Mouse (Mus musculus) CH12.LX (cell line): Measurements from ENCODE around the gene Nyap1. TPM values are rescaled to one million over a fixed set of nuclear protein-coding genes. Genes with fewer than 3 reads are reported as not detected.
"Not testable (repeated sequence)": the region's sequence is repeated elsewhere in the genome, so short reads cannot be mapped to it uniquely, and the experiment has no call there.

ENCODE experiments used
- DNase-seq: peaks from one replicate; pipeline ENCODE4 v3.0.0-alpha.2; 2013; ENCODE audit errors: extremely low read depth
- H3K27ac ChIP-seq: 2 replicates; pipeline ENCODE4 v1.5.1; 2012; ENCODE audit warnings: low read depth, mild to moderate bottlenecking, control low read depth, moderate library complexity; ENCODE audit not compliant: insufficient read depth
- H3K27me3 ChIP-seq: replicated peaks from 2 replicates; pipeline ENCODE3; 2012; ENCODE audit warnings: inconsistent platforms
- H3K36me3 ChIP-seq, 2 experiments: replicated peaks in 1 of 2; 2 replicates each; pipeline versions ENCODE3 to v1.6.1; 2012; ENCODE audit warnings: inconsistent platforms in 1 of 2, low read length in 1 of 2, mild to moderate bottlenecking in 1 of 2, mixed read lengths in 1 of 2, moderate library complexity in 1 of 2; ENCODE audit not compliant: control insufficient read depth in 1 of 2, insufficient read depth in 1 of 2
- H3K4me1 ChIP-seq, 2 experiments: 2 replicates each; pipeline ENCODE4 v1.6.1; 2012; ENCODE audit warnings: inconsistent platforms in 1 of 2, moderate library complexity in 1 of 2; ENCODE audit not compliant: insufficient read depth in 2 of 2, control insufficient read depth in 1 of 2
- H3K4me2 ChIP-seq: 2 replicates; pipeline ENCODE4 v1.6.1; 2012; ENCODE audit warnings: low read depth, mild to moderate bottlenecking, control low read depth; ENCODE audit not compliant: poor library complexity, insufficient read depth, severe bottlenecking
- H3K4me3 ChIP-seq, 3 experiments: fragments of 150-350 bp in 1 of 3; sonication (generic) in 1 of 3; replicated peaks in 1 of 3; 2 replicates each; pipeline versions ENCODE3 to v1.5.1; 2011 to 2012; ENCODE audit warnings: low read depth in 2 of 3, low read length in 2 of 3, mild to moderate bottlenecking in 2 of 3, moderate library complexity in 2 of 3, control low read depth in 1 of 3, improper control_type of control experiment in 1 of 3, inconsistent platforms in 1 of 3, mixed read lengths in 1 of 3; ENCODE audit not compliant: poor library complexity in 1 of 3
- H3K79me2 ChIP-seq: replicated peaks from 2 replicates; pipeline ENCODE4 v1.6.1; 2012; ENCODE audit warnings: mild to moderate bottlenecking, moderate library complexity; ENCODE audit not compliant: control insufficient read depth, poor library complexity, insufficient read depth, severe bottlenecking; ENCODE audit errors: extremely low read depth
- H3K9ac ChIP-seq: 2 replicates; pipeline ENCODE4 v1.6.1; 2012; ENCODE audit warnings: low read depth, mild to moderate bottlenecking, control low read depth, moderate library complexity; ENCODE audit not compliant: insufficient read depth
- H3K9me3 ChIP-seq: replicated peaks from 2 replicates; pipeline ENCODE3; 2012; ENCODE audit warnings: low read length, inconsistent platforms, mixed read lengths
- BHLHE40 ChIP-seq: IDR thresholded peaks from 2 replicates; pipeline ENCODE4 v1.6.1; 2011; ENCODE audit warnings: mild to moderate bottlenecking, low read depth, low read length, improper control_type of control experiment
- CHD2 ChIP-seq: IDR thresholded peaks from 2 replicates; pipeline ENCODE4 v1.6.1; 2011; ENCODE audit warnings: low read length, improper control_type of control experiment
- ELF1 ChIP-seq: IDR thresholded peaks from 2 replicates; pipeline ENCODE4 v1.6.1; 2014; ENCODE audit warnings: low read depth, mild to moderate bottlenecking, inconsistent platforms, low read length, improper control_type of control experiment
- EP300 ChIP-seq: IDR thresholded peaks from 2 replicates; pipeline ENCODE4 v1.6.1; 2011; ENCODE audit warnings: low read length, improper control_type of control experiment
- ETS1 ChIP-seq: conservative IDR thresholded peaks from 2 replicates; pipeline ENCODE4 v1.6.1; 2012; ENCODE audit warnings: low read depth, mild to moderate bottlenecking, inconsistent platforms, low read length, improper control_type of control experiment, moderate library complexity
- HCFC1 ChIP-seq: IDR thresholded peaks from 2 replicates; pipeline ENCODE4 v1.6.1; 2012; ENCODE audit warnings: low read depth, mild to moderate bottlenecking, inconsistent platforms, low read length, improper control_type of control experiment
- IRF4 ChIP-seq: IDR thresholded peaks from 2 replicates; pipeline ENCODE4 v1.6.1; 2014; ENCODE audit warnings: low read depth, mild to moderate bottlenecking, inconsistent platforms, low read length, improper control_type of control experiment
- MAFK ChIP-seq: IDR thresholded peaks from 2 replicates; pipeline ENCODE4 v1.6.1; 2011; ENCODE audit warnings: low read length, improper control_type of control experiment; ENCODE audit not compliant: insufficient replicate concordance
- MEF2A ChIP-seq: IDR thresholded peaks from 2 replicates; pipeline ENCODE4 v1.6.1; 2014; ENCODE audit warnings: low read depth, mild to moderate bottlenecking, inconsistent platforms, low read length, improper control_type of control experiment, borderline replicate concordance
- NRF1 ChIP-seq: IDR thresholded peaks from 2 replicates; pipeline ENCODE4 v1.6.1; 2014; ENCODE audit warnings: low read depth, mild to moderate bottlenecking, inconsistent platforms, low read length, improper control_type of control experiment, moderate library complexity
- POLR2A ChIP-seq: IDR thresholded peaks from 2 replicates; pipeline ENCODE4 v1.6.1; 2011; ENCODE audit warnings: low read depth, mild to moderate bottlenecking, improper control_type of control experiment, low read length
- POLR2AphosphoS2 ChIP-seq: IDR thresholded peaks from 2 replicates; pipeline ENCODE4 v1.6.1; 2011; ENCODE audit warnings: low read depth, low read length, improper control_type of control experiment
- RAD21 ChIP-seq: IDR thresholded peaks from 2 replicates; pipeline ENCODE4 v1.6.1; 2011; ENCODE audit warnings: low read depth, mild to moderate bottlenecking, low read length, improper control_type of control experiment, moderate library complexity
- TCF12 ChIP-seq: IDR thresholded peaks from 2 replicates; pipeline ENCODE4 v1.6.1; 2014; ENCODE audit warnings: low read depth, mild to moderate bottlenecking, inconsistent platforms, low read length, improper control_type of control experiment
- ZNF384 ChIP-seq: IDR thresholded peaks from 2 replicates; pipeline ENCODE4 v1.6.1; 2012; ENCODE audit warnings: low read depth, low read length, improper control_type of control experiment, inconsistent platforms
- dilution Hi-C: fragments of 300-500 bp; cut with MboI; formaldehyde crosslinking; loops from 2 replicates; pipeline ENCODE4 v1.14.3; 2020; ENCODE audit warnings: low sequenced_read_pairs; ENCODE audit not compliant: extremely low pct_unique_long_range_greater_than_20kb, extremely low pct_ligation_motif_present
- in situ Hi-C: fragments of 300-500 bp; cut with MboI; formaldehyde crosslinking; loops from 3 replicates; pipeline ENCODE4 v1.14.3; 2019; ENCODE audit warnings: low sequenced_read_pairs, low pct_ligation_motif_present, low pct_unique_long_range_greater_than_20kb, mixed read lengths
- polyA plus RNA-seq: library from polyadenylated mRNA; unstranded; fragments of >175 nt; gene quantifications from 2 replicates; pipeline ENCODE4 v1.2.1, GENCODE M21; 2012; ENCODE audit warnings: low read depth; ENCODE audit not compliant: insufficient read length
- total RNA-seq, 2 experiments: library from RNA; depleted of rRNA; stranded (reverse); fragments of 300-350 nt in 1 of 2; fragments of >200 nt in 1 of 2; gene quantifications; 2 replicates each; pipeline ENCODE4 v1.2.3; 2012 to 2014

Gene Nyap1
- total and polyA plus RNA-seq, 3 experiments, result 0.28 to 1.4 (median 0.43) TPM

- Histone ChIP-seq H3K79me2 (no peaks in the 10 kb centered on the region), H3K9me3 (no peaks in the 10 kb centered on the region), H3K36me3 (no peaks in the 10 kb centered on the region), H3K4me2 (0 out of 2 replicates have a peak overlapping the region, but pooled peaks have one; percentile 10), H3K27me3 (no peaks in the 10 kb centered on the region), H3K27ac (no peak overlapping the region), H3K9ac (no peak overlapping the region), H3K4me1 (peaks cover 16 to 38% of the 10 kb centered on the region in 2 experiments), H3K4me3 (no peak overlapping the region)
- in situ Hi-C loops (no loop called here), dilution Hi-C loops (no loop called here)
- no peak for DNase-seq
- no peak for TF ChIP-seq NRF1
- 0 out of 2 replicates have a peak, but pooled peaks have one; percentile 5 for TF ChIP-seq ETS1
- no peak for TF ChIP-seq RAD21
- TF ChIP-seq ZNF384, result peak; percentile 76
- no peak for TF ChIP-seq ELF1
- TF ChIP-seq POLR2AphosphoS2, result no peak
- peak; percentile 75 for TF ChIP-seq BHLHE40
- no peak for TF ChIP-seq MEF2A
- no peak for TF ChIP-seq MAFK
- TF ChIP-seq EP300, result peak; percentile 87
- TF ChIP-seq IRF4, result peak; percentile 57; the same call in 1 of the 2 replicates
- TF ChIP-seq HCFC1, result no peak
Measured at GRCm38 (mm10) chr5:137723840-137724239, 17.6 kb downstream of the Nyap1 start.

- DNase-seq, result peak; percentile 79
- H3K27me3 ChIP-seq, H3K36me3 ChIP-seq, H3K9me3 ChIP-seq, in situ Hi-C loops, H3K79me2 ChIP-seq, dilution Hi-C loops: not testable (repeated sequence)
- peak overlapping the region; percentile 93 for H3K4me2 ChIP-seq
- H3K4me3 ChIP-seq, result peak overlapping the region in 2 of 3 experiments; percentile 20 to 44
- TF ChIP-seq TCF12 (peak; percentile 27; the same call in 1 of the 2 replicates), POLR2A (peak; percentile 34), CHD2 (0 out of 2 replicates have a peak, but pooled peaks have one; percentile 39), ZNF384 (peak; percentile 80), ELF1 (peak; percentile 67; the same call in 1 of the 2 replicates)
- peak overlapping the region; percentile 35; the same call in 1 of the 2 replicates for H3K9ac ChIP-seq
- peak overlapping the region; percentile 56; the same call in 1 of the 2 replicates for H3K27ac ChIP-seq
- H3K4me1 ChIP-seq, result peaks cover 16 to 69% of the 10 kb centered on the region in 2 experiments
Measured at GRCm38 (mm10) chr5:137720558-137721164, 20.7 kb downstream of the Nyap1 start.
